Mouse (Mus musculus) heart, postnatal 0 days (tissue): Measurements from ENCODE around the gene Spata2l. TPM values are rescaled to one million over a fixed set of nuclear protein-coding genes. Genes with fewer than 3 reads are reported as not detected.

Source experiments
- ATAC-seq: fragments of 200-750 bp; cut with Nextera tagmentation; 2 replicates; pipeline ENCODE4 v1.8.0; 2017; ENCODE audit warnings: low read depth, moderate number of reproducible peaks, moderate library complexity; ENCODE audit not compliant: insufficient read depth
- DNase-seq: peaks from one replicate; pipeline ENCODE4 v3.0.0-alpha.2; 2016; ENCODE audit warnings: low spot score
- H3K27ac ChIP-seq: fragments of 300-500 bp; sonication (generic); 2 replicates; pipeline ENCODE4 v1.5.1; 2014; ENCODE audit warnings: low read depth, mild to moderate bottlenecking
- H3K27me3 ChIP-seq: fragments of 300-500 bp; sonication (generic); 2 replicates; pipeline ENCODE4 v1.6.1; 2014; ENCODE audit warnings: low read length, mixed read lengths; ENCODE audit not compliant: control insufficient read depth, insufficient read depth
- H3K36me3 ChIP-seq: fragments of 300-500 bp; sonication (generic); replicated peaks from 2 replicates; pipeline ENCODE4 v1.6.1; 2014; ENCODE audit warnings: low read length, mixed read lengths; ENCODE audit not compliant: control insufficient read depth, insufficient read depth
- H3K4me1 ChIP-seq: fragments of 300-500 bp; sonication (generic); 2 replicates; pipeline ENCODE4 v1.6.1; 2014; ENCODE audit warnings: antibody characterized with exemption; ENCODE audit not compliant: control insufficient read depth, insufficient read depth
- H3K4me2 ChIP-seq: fragments of 300-500 bp; sonication (generic); 2 replicates; pipeline ENCODE4 v1.6.1; 2014; ENCODE audit warnings: low read depth, mild to moderate bottlenecking, low read length, moderate library complexity
- H3K4me3 ChIP-seq: fragments of 300-500 bp; sonication (generic); 2 replicates; pipeline ENCODE4 v1.5.1; 2014; ENCODE audit warnings: low read depth, low read length
- H3K9ac ChIP-seq: fragments of 300-500 bp; sonication (generic); replicated peaks from 2 replicates; pipeline ENCODE4 v1.6.1; 2014; ENCODE audit warnings: low read depth, low read length, mixed read lengths
- H3K9me3 ChIP-seq: fragments of 300-500 bp; sonication (generic); replicated peaks from 2 replicates; pipeline ENCODE4 v1.6.1; 2016; ENCODE audit warnings: low read length; ENCODE audit not compliant: control insufficient read depth
- CTCF ChIP-seq: IDR thresholded peaks from 2 replicates; pipeline ENCODE4 v1.5.1; 2016; ENCODE audit warnings: antibody characterized with exemption, control low read depth, low read depth
- EP300 ChIP-seq: IDR thresholded peaks from 2 replicates; pipeline ENCODE4 v1.6.1; 2016; ENCODE audit warnings: antibody characterized with exemption, low read depth
- WGBS: fragments of 180-500 bp; shearing (Covaris S2); extraction: QIAGEN DNeasy Blood & Tissue Kit; methylation state at CpG from one replicate; pipeline ENCODE4 v1.1.7; 2014; 5-methylcytosine and 5-hydroxymethylcytosine counted together
- polyA plus RNA-seq: library from polyadenylated mRNA; unstranded; fragments of >200 nt; fragmentation: Nextera tagmentation; extraction: Ambion mirVana; gene quantifications from 2 replicates; pipeline ENCODE4 v1.2.1, GENCODE M21; 2015
- total RNA-seq: library from RNA; depleted of rRNA; stranded (reverse); fragments of >200 nt; gene quantifications from 2 replicates; pipeline ENCODE4 v1.2.3, GENCODE M21; 2014; ENCODE audit warnings: low replicate concordance

The Spata2l gene
- total and polyA plus RNA-seq, 2 experiments from 2014 or later = 4.2 to 4.5 TPM

GRCm38 (mm10) chr8:123224278-123225266, 11.5 kb downstream of the Spata2l start, which contains the start of gene Cdk10:
Cdk10 (plus strand) TSS chr8:123224842.
- TF ChIP-seq CTCF = 0 out of 2 replicates have a peak, but pooled peaks have one; percentile 6
- TF ChIP-seq EP300 = no peak
- DNase-seq (peak; percentile 85), ATAC-seq (peak; percentile 91)
- H3K36me3 ChIP-seq = peaks cover 27% of the 10 kb centered on the region
- H3K9ac ChIP-seq = peak within 1 kb of the TSS; percentile 66
- no peaks in the 10 kb centered on the region for H3K27me3 ChIP-seq
- H3K4me3 ChIP-seq = peak within 1 kb of the TSS; percentile 62
- WGBS = 2% methylated on average over 59 of the region's 59 CpGs
- no peaks in the 10 kb centered on the region for H3K9me3 ChIP-seq
- peak within 1 kb of the TSS; percentile 84 for H3K27ac ChIP-seq
- H3K4me1 ChIP-seq = peaks cover 12% of the 10 kb centered on the region; the same call in 1 of the 2 replicates
- peak within 1 kb of the TSS; percentile 92 for H3K4me2 ChIP-seq

- H3K27me3 ChIP-seq = no peaks in the 10 kb centered on the region
- 48% methylated on average over 1 of the region's 1 CpGs for WGBS
- no peak overlapping the region for H3K4me3 ChIP-seq
- no peak for TF ChIP-seq CTCF
- TF ChIP-seq EP300 = no peak
- H3K9me3 ChIP-seq = no peaks in the 10 kb centered on the region
- H3K36me3 ChIP-seq = no peaks in the 10 kb centered on the region
- no peak overlapping the region for H3K9ac ChIP-seq
- no peak for DNase-seq
- peaks cover 14% of the 10 kb centered on the region; the same call in 1 of the 2 replicates for H3K4me1 ChIP-seq
- H3K27ac ChIP-seq = no peak overlapping the region
- no peak for ATAC-seq
- H3K4me2 ChIP-seq = no peak overlapping the region
These were observed 15.1 kb downstream of the Spata2l start for GRCm38 (mm10) chr8:123220917-123221316.

- H3K27me3 ChIP-seq = no peaks in the 10 kb centered on the region
- peaks cover 31% of the 10 kb centered on the region for H3K4me1 ChIP-seq
- TF ChIP-seq EP300 (peak; percentile 60; the same call in 1 of the 2 replicates), CTCF (no peak)
- peak overlapping the region; percentile 38 for H3K27ac ChIP-seq
- no peak overlapping the region for H3K9ac ChIP-seq
- 32% methylated on average over 3 of the region's 3 CpGs for WGBS
- H3K4me2 ChIP-seq = no peak overlapping the region
- H3K36me3 ChIP-seq = no peaks in the 10 kb centered on the region
- H3K4me3 ChIP-seq = no peak overlapping the region
- no peaks in the 10 kb centered on the region for H3K9me3 ChIP-seq
- DNase-seq (peak; percentile 60), ATAC-seq (peak; percentile 64)
These were observed 20.6 kb downstream of the Spata2l start for GRCm38 (mm10) chr8:123215430-123215829.

- H3K4me1 ChIP-seq = peaks cover 31% of the 10 kb centered on the region
- no peaks in the 10 kb centered on the region for H3K27me3 ChIP-seq
- peak overlapping the region; percentile 83 for H3K4me3 ChIP-seq
- peak overlapping the region; percentile 84 for H3K4me2 ChIP-seq
- ATAC-seq (0 out of 2 replicates have a peak, but pooled peaks have one; percentile 2), DNase-seq (no peak)
- peaks cover 20% of the 10 kb centered on the region for H3K36me3 ChIP-seq
- TF ChIP-seq CTCF = no peak
- no peak for TF ChIP-seq EP300
- H3K9ac ChIP-seq = peak overlapping the region; percentile 61
- WGBS = 18% methylated on average over 22 of the region's 22 CpGs
- peak overlapping the region; percentile 68 for H3K27ac ChIP-seq
- no peaks in the 10 kb centered on the region for H3K9me3 ChIP-seq
These were observed 22.8 kb downstream of the Spata2l start for GRCm38 (mm10) chr8:123213118-123213772.

GRCm38 (mm10) chr8:123212321-123213117, 23.5 kb downstream of the Spata2l start, which contains the start of the genes Chmp1a and Spata33:
Chmp1a (minus strand) TSS chr8:123212763.
Spata33 (plus strand) TSS chr8:123212832.
- Histone ChIP-seq H3K9ac (peak within 1 kb of the TSS; percentile 93), H3K27me3 (no peaks in the 10 kb centered on the region), H3K9me3 (no peaks in the 10 kb centered on the region), H3K4me3 (peak within 1 kb of the TSS; percentile 83), H3K4me1 (peaks cover 31% of the 10 kb centered on the region), H3K36me3 (peaks cover 28% of the 10 kb centered on the region), H3K4me2 (peak within 1 kb of the TSS; percentile 84), H3K27ac (peak within 1 kb of the TSS; percentile 68)
- TF ChIP-seq CTCF (peak; percentile 39), EP300 (peak; percentile 91)
- ATAC-seq = peak; percentile 91
- peak; percentile 88 for DNase-seq
- under 1% methylated on average over 76 of the region's 76 CpGs for WGBS
